Mouse (Mus musculus) gastrocnemius, postnatal 25 days (tissue): ENCODE data around the gene Tfb1m. TPM values are rescaled to one million over a fixed set of nuclear protein-coding genes. Genes with fewer than 3 reads are reported as not detected.
A peak's percentile ranks its signal among the peaks of the same experiment; 100 is the strongest.

Experiments
- DNase-seq: peaks from one replicate; pipeline ENCODE4 v3.0.0; 2022
- total RNA-seq, 2 experiments: library from RNA; stranded (reverse); gene quantifications; 1 replicate in 1 of 2; 2 replicates in 1 of 2; pipeline ENCODE4 v1.2.3; 2021

Tfb1m gene
- total RNA-seq, 2 experiments from 2014 or later = 6.3 to 7.6 TPM

GRCm38 (mm10) chr17:3514316-3514715, 43.3 kb downstream of the Tfb1m start:
- no peak for DNase-seq

GRCm38 (mm10) chr17:3509841-3510240, 47.7 kb downstream of the Tfb1m start:
- peak; percentile 14 for DNase-seq

GRCm38 (mm10) chr17:3506508-3506907, 51.1 kb downstream of the Tfb1m start:
- DNase-seq = no peak

GRCm38 (mm10) chr17:3505711-3506110, 51.9 kb downstream of the Tfb1m start:
- no peak for DNase-seq

GRCm38 (mm10) chr17:3500936-3501335, 56.6 kb downstream of the Tfb1m start:
- DNase-seq = no peak

- no peak for DNase-seq
Observed at GRCm38 (mm10) chr17:3500076-3500475, 57.5 kb downstream of the Tfb1m start.

GRCm38 (mm10) chr17:3499468-3499867, 58.1 kb downstream of the Tfb1m start:
- DNase-seq = no peak

- DNase-seq = no peak
Observed at GRCm38 (mm10) chr17:3498580-3498979, 59.0 kb downstream of the Tfb1m start.

GRCm38 (mm10) chr17:3498086-3498485, 59.5 kb downstream of the Tfb1m start:
- no peak for DNase-seq

GRCm38 (mm10) chr17:3496080-3496479, 61.5 kb downstream of the Tfb1m start:
- no peak for DNase-seq

GRCm38 (mm10) chr17:3495576-3495975, 62.0 kb downstream of the Tfb1m start:
- no peak for DNase-seq

- DNase-seq = no peak
Observed at GRCm38 (mm10) chr17:3491667-3492066, 65.9 kb downstream of the Tfb1m start.

- no peak for DNase-seq
Observed at GRCm38 (mm10) chr17:3491065-3491464, 66.5 kb downstream of the Tfb1m start.

- no peak for DNase-seq
Observed at GRCm38 (mm10) chr17:3490216-3490895, 67.2 kb downstream of the Tfb1m start.

- DNase-seq = no peak
Observed at GRCm38 (mm10) chr17:3487721-3488601, 69.6 kb downstream of the Tfb1m start.

GRCm38 (mm10) chr17:3487211-3487610, 70.4 kb downstream of the Tfb1m start:
- DNase-seq = no peak

- no peak for DNase-seq
Observed at GRCm38 (mm10) chr17:3485851-3486250, 71.7 kb downstream of the Tfb1m start.

- DNase-seq = no peak
Observed at GRCm38 (mm10) chr17:3483091-3483490, 74.5 kb downstream of the Tfb1m start.

GRCm38 (mm10) chr17:3481576-3482575, 75.7 kb downstream of the Tfb1m start:
- no peak for DNase-seq

- no peak for DNase-seq
Observed at GRCm38 (mm10) chr17:3476546-3476945, 81.0 kb downstream of the Tfb1m start.

- DNase-seq = no peak
Observed at GRCm38 (mm10) chr17:3472018-3472417, 85.6 kb downstream of the Tfb1m start.
